Mouse (Mus musculus): ENCODE data around the gene Chat. TPM values are rescaled to one million over a fixed set of nuclear protein-coding genes. Genes with fewer than 3 reads are reported as not detected.

The Chat gene
- polyA plus RNA-seq, 1 experiment = 1.6 TPM

DNA sequence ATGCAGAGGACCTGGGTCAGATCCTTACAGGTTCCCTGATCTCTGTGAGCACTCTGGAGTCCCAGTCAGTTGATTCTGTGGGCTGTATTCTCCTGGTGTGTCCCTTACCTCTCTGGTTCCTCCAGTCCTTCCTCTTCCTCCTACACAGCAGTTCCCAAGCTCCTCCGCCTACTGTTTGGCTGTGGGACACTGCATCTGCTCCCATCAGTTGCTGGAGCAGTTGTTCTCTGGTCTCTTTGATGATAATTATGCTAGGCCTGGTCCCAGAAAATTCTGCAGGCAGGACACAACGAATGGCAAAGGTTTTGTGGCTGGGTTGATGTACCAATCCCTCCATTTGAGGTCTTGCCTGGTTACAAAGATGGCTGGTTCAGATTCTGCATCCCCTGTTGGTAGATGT, 35.5 kb upstream of the Chat start:
- H3K4me1 ChIP-seq (ENCODE audit: control insufficient read depth, insufficient read depth, low read length) = no peaks in the 10 kb centered on the region
- no peak overlapping the region for H3K27ac ChIP-seq (ENCODE audit: insufficient read depth, low read length)
- no peak overlapping the region for H3K4me3 ChIP-seq (ENCODE audit: insufficient read depth, low read length)
- TF ChIP-seq CTCF (IDR thresholded peaks at IDR 0.05; ENCODE audit: extremely low read depth, insufficient read depth, low read length) (no peak), POLR2A (IDR thresholded peaks at IDR 0.05; ENCODE audit: extremely low read depth, insufficient read depth, low read length) (no peak)

DNA sequence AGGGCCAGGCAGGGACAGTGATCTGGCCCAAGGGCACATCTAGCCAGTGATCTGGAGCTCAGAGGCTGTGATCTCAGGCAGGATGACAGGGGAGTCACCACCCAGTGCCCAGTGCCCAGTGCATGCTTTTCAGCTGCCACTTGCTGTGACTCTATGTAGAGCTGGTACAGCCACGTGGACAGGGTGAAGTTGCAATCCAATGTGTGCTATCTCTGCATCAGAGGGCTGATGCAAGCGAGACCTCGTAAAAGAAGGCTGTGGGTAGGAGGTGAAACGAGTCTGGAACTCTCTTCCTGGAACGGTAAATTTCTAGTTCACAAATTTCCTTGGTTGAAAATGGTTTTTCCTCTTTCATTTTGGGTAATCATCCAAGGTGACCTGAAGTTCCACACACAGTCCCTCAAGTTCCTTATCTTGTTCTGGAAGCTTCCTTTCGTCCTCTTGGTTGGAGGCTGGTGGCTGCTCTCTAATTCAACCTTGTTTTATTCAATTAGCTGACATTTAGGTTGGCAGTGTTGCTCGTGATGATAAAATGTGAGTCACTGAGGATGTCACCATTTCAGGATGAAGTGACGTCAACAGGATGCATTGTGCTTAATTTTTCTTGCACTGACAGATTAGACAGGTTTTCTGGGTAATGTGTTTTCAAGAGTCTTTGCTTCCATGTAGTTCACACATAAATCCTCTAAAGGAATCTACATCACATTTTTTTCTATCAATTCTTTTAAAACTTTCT, 30.5 kb upstream of the Chat start:
- Histone ChIP-seq H3K4me1 (ENCODE audit: control insufficient read depth, insufficient read depth, low read length) (no peaks in the 10 kb centered on the region), H3K4me3 (ENCODE audit: insufficient read depth, low read length) (no peak overlapping the region), H3K27ac (ENCODE audit: insufficient read depth, low read length) (no peak overlapping the region)
- TF ChIP-seq POLR2A (IDR thresholded peaks at IDR 0.05; ENCODE audit: extremely low read depth, insufficient read depth, low read length) = no peak
- TF ChIP-seq CTCF (IDR thresholded peaks at IDR 0.05; ENCODE audit: extremely low read depth, insufficient read depth, low read length) = no peak

DNA sequence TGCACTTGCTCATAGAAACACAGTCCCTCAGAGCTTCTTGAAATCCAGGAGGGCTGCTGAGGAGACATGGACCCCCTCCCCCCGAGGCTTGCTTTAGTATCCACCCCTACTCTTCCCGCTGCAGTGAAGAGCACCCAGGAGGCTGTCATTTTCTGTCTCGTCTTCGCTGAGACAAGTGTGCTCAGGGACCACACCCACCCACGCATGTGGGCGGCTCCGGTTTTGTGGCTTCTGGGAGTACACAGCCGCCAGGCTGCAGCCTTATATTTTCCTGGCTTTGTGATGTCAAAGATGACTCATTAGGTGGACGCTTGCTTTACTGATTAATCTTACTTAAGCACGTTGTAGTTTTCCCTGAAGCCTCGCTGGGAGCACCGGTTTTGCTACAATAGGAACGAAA, 26.7 kb upstream of the Chat start:
- H3K4me3 ChIP-seq (ENCODE audit: insufficient read depth, low read length) = peak overlapping the region; percentile 24
- no peak for TF ChIP-seq CTCF (IDR thresholded peaks at IDR 0.05; ENCODE audit: extremely low read depth, insufficient read depth, low read length)
- no peak for TF ChIP-seq POLR2A (IDR thresholded peaks at IDR 0.05; ENCODE audit: extremely low read depth, insufficient read depth, low read length)
- no peaks in the 10 kb centered on the region for H3K4me1 ChIP-seq (ENCODE audit: control insufficient read depth, insufficient read depth, low read length)
- no peak overlapping the region for H3K27ac ChIP-seq (ENCODE audit: insufficient read depth, low read length)

DNA sequence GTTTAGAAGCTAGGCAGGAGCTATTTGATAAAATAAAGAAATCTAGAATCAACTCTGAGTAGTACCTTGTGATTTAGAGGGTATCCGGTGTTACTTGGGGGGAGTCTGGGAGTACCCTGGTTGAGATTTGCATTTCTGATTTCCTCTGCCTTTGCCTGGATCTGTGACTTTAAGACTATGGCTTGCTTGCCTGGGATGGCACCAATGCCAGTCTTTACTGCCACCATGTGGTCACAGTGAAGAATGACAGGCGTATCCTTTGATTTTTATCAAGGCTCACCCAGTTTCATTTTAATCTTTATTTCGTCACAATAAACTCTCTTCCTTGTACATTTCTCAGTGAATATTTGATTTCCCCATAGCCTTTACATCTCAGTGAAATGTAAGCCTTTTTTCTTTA, 16.3 kb upstream of the Chat start:
- TF ChIP-seq CTCF (IDR thresholded peaks at IDR 0.05; ENCODE audit: extremely low read depth, insufficient read depth, low read length) (peak; percentile 94), POLR2A (IDR thresholded peaks at IDR 0.05; ENCODE audit: extremely low read depth, insufficient read depth, low read length) (no peak)
- Histone ChIP-seq H3K4me1 (ENCODE audit: control insufficient read depth, insufficient read depth, low read length) (no peaks in the 10 kb centered on the region), H3K27ac (ENCODE audit: insufficient read depth, low read length) (no peak overlapping the region), H3K4me3 (ENCODE audit: insufficient read depth, low read length) (no peak overlapping the region)

DNA sequence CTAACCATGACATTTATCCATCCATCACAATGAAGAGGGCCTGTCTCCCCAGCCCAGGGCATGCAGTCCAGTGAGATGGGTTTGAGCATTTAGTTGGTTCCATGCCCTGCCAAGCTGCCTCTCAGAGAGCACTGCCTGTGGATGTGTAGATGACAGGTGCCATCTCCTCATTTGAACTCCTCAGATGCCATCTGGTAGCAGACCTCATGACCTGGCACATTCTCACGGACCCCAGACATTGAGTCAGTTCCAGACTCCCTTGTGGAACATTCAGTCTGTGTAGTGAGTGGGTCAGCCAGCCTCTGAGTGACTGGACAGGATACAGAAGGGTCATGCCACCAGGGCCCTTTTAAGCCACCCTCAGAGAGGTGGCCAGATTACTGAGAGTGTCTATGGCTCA, 11.8 kb upstream of the Chat start:
- TF ChIP-seq CTCF (IDR thresholded peaks at IDR 0.05; ENCODE audit: extremely low read depth, insufficient read depth, low read length) (no peak), POLR2A (IDR thresholded peaks at IDR 0.05; ENCODE audit: extremely low read depth, insufficient read depth, low read length) (no peak)
- H3K27ac ChIP-seq (ENCODE audit: insufficient read depth, low read length) = no peak overlapping the region
- H3K4me1 ChIP-seq (ENCODE audit: control insufficient read depth, insufficient read depth, low read length) = no peaks in the 10 kb centered on the region
- no peak overlapping the region for H3K4me3 ChIP-seq (ENCODE audit: insufficient read depth, low read length)

DNA sequence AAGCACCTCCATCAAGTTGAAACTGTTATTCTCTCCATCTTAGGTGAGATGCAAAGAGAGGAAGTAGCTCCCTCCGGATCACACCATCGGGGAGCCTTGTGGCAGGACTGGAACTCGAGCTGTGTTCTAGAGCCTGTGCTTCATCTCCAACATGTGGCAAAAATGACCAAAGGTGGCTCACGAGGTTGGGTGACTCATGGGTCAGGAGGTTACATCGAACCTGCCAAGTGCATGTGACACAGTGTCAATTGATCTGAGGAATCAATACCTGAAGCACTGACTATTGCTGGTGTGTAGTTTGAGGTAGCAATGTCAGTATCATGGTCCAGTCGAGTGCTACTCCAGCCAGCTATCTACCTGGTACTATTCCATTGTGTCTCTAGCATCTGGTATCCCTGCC, 10.8 kb upstream of the Chat start:
- Histone ChIP-seq H3K4me3 (ENCODE audit: insufficient read depth, low read length) (no peak overlapping the region), H3K27ac (ENCODE audit: insufficient read depth, low read length) (no peak overlapping the region), H3K4me1 (ENCODE audit: control insufficient read depth, insufficient read depth, low read length) (no peaks in the 10 kb centered on the region)
- no peak for TF ChIP-seq CTCF (IDR thresholded peaks at IDR 0.05; ENCODE audit: extremely low read depth, insufficient read depth, low read length)
- TF ChIP-seq POLR2A (IDR thresholded peaks at IDR 0.05; ENCODE audit: extremely low read depth, insufficient read depth, low read length) = no peak

DNA sequence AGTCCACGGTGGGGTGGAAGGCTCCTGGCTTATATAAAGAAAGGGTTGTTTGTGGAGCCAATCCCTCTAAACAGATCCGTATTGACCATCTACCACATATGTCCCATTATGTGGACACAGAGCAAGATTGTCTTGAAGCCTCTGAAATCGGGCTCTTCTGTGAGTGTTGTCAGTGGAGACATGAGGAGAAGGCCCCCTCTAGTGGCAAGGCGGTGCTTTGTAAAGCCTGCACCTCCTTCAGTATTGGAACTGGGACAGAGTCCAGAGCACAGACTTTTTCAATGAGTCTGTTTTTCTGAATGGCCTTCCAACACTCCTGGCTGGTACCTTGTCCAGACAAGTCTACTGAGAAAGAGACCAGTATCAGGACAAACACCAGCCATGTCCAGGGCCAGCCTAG, 7.2 kb upstream of the Chat start:
- H3K4me3 ChIP-seq (ENCODE audit: insufficient read depth, low read length) = no peak overlapping the region
- no peak overlapping the region for H3K27ac ChIP-seq (ENCODE audit: insufficient read depth, low read length)
- H3K4me1 ChIP-seq (ENCODE audit: control insufficient read depth, insufficient read depth, low read length) = no peaks in the 10 kb centered on the region
- TF ChIP-seq POLR2A (IDR thresholded peaks at IDR 0.05; ENCODE audit: extremely low read depth, insufficient read depth, low read length) (no peak), CTCF (IDR thresholded peaks at IDR 0.05; ENCODE audit: extremely low read depth, insufficient read depth, low read length) (peak; percentile 85)

DNA sequence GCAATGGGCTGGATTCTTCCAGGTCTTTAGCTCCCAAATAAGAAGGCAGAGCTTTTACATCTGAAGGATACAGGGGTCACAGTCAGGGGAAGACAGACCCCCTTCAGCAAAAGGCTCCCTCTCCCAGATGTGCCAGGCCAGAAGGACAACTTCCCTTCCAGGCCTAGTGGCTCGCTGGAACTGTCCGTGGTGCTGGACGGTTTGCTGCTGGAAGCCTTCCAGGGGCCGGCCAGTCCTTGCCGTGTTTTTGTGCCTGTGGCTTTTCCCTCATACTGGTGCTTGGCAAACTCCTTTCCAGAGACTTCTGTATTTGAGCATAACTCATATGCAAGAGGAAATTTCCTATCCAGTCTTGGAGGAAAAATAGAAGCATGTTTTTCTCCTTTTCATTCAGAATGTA, 1.8 kb upstream of the Chat start:
- Histone ChIP-seq H3K4me3 (ENCODE audit: insufficient read depth, low read length) (no peak overlapping the region), H3K4me1 (ENCODE audit: control insufficient read depth, insufficient read depth, low read length) (no peaks in the 10 kb centered on the region), H3K27ac (ENCODE audit: insufficient read depth, low read length) (no peak overlapping the region)
- TF ChIP-seq POLR2A (IDR thresholded peaks at IDR 0.05; ENCODE audit: extremely low read depth, insufficient read depth, low read length) (no peak), CTCF (IDR thresholded peaks at IDR 0.05; ENCODE audit: extremely low read depth, insufficient read depth, low read length) (no peak)

DNA sequence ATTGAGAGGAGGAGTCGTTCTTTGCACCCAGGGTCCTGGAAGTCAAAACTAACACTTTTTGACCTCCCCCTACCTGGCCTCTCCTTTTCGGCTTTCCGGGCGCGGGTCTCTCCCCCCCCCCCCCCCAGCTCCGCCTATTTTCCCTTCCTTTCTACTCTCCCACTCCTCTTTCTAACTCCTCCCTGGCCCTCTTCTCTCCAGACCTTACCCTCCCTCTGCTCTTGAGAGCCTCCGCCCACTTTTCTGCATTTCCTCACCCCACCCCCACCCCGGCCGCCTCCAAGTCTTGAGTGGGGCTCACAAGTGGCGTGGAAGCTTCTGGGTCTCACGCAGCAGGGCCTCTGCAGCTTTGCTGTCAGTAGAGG, 301 bp downstream of the Chat start:
- Histone ChIP-seq H3K4me3 (ENCODE audit: insufficient read depth, low read length) (no peak overlapping the region), H3K4me1 (ENCODE audit: control insufficient read depth, insufficient read depth, low read length) (no peaks in the 10 kb centered on the region), H3K27ac (ENCODE audit: insufficient read depth, low read length) (no peak overlapping the region)
- TF ChIP-seq POLR2A (IDR thresholded peaks at IDR 0.05; ENCODE audit: extremely low read depth, insufficient read depth, low read length) (no peak), CTCF (IDR thresholded peaks at IDR 0.05; ENCODE audit: extremely low read depth, insufficient read depth, low read length) (no peak)

DNA sequence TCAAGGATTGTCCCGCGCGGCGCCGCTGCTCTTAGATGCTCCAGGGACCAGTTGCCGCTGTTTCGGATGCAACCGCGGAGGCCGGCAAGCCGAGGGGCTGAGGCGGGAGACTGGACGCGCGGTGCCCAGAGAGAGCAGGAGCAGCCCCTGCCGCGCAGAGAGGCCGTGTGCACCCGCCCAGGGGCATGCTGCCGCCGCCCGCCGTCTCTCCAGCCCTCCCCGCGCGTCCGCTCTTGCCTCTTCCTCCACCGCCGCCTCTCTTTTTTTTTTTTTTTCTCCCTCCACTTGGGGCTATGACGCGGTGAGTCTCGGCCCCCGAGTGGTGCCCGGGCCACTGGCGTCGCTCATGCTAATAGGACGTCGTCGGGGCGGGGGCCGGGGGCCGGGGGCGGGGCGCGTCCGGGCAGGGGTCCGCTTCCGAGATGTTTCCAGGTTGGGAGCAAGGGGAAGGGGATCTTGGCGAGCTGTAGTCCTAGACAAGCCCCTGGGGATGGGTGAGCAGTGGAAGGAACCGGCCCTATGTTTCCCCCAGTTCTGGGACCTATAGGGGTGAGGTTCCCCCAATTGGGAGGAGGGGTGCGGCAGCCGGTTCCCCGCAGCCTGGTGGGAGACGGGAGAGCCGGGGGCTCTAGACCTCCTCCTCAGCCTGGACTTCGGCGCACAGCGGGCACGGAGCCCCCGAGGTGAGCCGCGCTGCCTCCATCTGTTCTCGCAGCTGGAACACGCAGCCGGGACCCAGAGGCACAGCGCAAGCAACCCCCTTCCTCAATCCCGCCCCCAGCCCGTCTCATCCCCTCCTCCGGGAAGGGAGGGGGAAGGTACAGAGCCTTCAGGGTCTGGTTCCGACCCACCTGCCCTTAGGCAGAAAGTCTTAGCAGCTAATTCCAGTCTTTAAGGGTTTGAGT, 936 bp downstream of the Chat start, which contains the start of gene Slc18a3:
Gene Slc18a3 (minus strand): TSS at position 250 of the 905 bp plus-strand sequence.
- H3K4me1 ChIP-seq (ENCODE audit: control insufficient read depth, insufficient read depth, low read length) = no peaks in the 10 kb centered on the region
- H3K27ac ChIP-seq (ENCODE audit: insufficient read depth, low read length) = no peak within 1 kb of the TSS
- TF ChIP-seq POLR2A (IDR thresholded peaks at IDR 0.05; ENCODE audit: extremely low read depth, insufficient read depth, low read length) (no peak), CTCF (IDR thresholded peaks at IDR 0.05; ENCODE audit: extremely low read depth, insufficient read depth, low read length) (no peak)
- no peak within 1 kb of the TSS for H3K4me3 ChIP-seq (ENCODE audit: insufficient read depth, low read length)

Data from cortical plate, adult 2 months (tissue).